Mouse (Mus musculus) left cerebral cortex, adult 8-10 months (tissue): Measurements from ENCODE around the gene Arsj. TPM values are rescaled to one million over a fixed set of nuclear protein-coding genes. Genes with fewer than 3 reads are reported as not detected.
A peak's percentile ranks its signal among the peaks of the same experiment; 100 is the strongest.

ENCODE experiments used
- DNase-seq, 2 experiments: peaks; one replicate each; pipeline ENCODE4 v3.0.0; 2022; ENCODE audit warnings: low spot score in 2 of 2
- total RNA-seq, 4 experiments: library from RNA; stranded (reverse); gene quantifications; 2 replicates each; pipeline ENCODE4 v1.2.4; 2022

Arsj gene
- total RNA-seq, 4 experiments from 2014 or later: 2.4 to 3.1 (median 2.6) TPM

GRCm38 (mm10) chr3:126400726-126401125 lies 37.2 kb downstream of the Arsj start:
- DNase-seq: peak in 1 of 2 experiments; percentile 68

- peak in 1 of 2 experiments; percentile 45 for DNase-seq
Measured at GRCm38 (mm10) chr3:126402836-126403235, 39.4 kb downstream of the Arsj start.

DNA sequence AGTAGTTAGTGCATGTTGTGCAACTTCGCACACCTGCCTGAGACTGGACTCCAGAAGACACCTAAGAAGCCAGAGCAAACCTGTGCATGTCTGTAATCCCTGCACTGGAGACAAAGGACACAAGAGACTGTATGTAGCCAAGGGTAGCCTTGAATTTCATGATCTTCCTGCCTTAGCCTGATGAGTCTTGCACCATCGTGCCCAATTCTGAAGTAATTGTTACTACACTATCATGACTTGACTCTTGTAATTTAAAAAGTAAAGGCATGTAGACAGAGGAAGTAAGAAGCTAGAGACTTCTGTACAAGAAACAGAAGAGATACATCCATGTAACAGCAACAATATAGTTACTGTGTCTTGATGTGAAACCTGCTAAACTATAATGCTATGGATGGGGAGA lies 40.7 kb downstream of the Arsj start:
- no peak for DNase-seq

DNA sequence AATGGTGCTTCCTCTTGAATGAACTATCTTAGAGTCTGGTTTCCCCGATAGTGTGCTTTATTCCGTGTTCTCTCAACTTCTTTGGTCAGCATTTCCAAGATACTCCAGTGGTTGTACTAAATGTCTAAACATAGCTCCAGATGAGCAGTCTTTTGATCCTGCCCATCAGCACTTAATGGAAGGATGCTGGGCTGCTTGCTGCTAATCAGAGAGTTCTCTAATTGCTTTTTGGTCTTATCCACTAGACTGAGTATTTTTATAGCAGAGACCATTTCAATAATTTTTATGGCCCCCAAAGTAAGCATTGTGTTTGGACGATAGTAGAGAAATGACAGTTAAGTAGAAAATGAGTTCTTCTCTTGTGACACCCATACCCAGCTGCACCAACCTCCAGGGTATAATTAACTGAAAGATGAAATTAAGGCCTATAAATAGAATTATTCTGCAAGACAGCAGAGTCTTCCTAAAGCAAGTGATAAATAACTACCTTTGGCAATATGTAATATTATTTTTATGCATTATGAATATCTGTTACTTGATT lies 67.1 kb downstream of the Arsj start:
- DNase-seq: no peak

DNA sequence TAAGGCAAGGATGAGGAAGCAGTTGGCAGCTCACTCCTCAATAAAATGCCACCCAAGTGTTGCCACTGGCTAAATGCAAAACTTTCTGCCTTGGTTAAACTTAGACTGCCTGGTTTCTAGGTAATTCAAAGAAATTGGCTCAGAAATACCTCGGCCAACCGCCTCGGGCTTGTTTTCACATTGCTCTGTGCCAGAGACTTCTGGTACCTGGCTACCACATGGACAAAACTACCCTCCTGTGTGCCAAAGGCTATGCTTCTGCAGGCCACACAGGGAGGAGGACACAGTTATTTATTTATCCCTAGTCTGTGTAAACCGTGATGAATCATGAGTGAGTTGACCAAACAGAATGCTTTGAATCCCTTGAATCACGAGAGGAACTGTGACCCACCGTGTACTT lies 75.8 kb downstream of the Arsj start:
- DNase-seq: no peak

DNA sequence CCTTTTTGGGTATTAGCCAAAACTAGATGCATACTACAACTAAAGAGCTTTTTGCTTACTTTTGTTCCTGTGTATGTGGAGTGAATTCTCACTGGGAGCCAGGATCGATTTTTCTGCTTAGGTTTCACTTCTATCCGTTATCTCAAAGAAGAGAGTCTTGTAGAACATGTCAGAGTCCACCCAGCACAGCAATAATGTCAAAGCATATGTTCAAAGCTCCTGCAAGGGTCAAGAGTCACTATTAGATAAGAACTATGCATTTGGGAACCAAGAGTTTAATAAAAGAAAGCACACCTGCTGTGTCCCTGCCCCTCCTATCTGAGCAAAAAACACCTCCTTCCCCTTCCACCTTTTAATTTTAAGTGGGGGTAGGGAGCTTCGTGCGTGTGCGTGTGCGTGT lies 85.6 kb downstream of the Arsj start:
- DNase-seq: no peak

GRCm38 (mm10) chr3:126449515-126449914 lies 86.0 kb downstream of the Arsj start:
- DNase-seq: no peak

DNA sequence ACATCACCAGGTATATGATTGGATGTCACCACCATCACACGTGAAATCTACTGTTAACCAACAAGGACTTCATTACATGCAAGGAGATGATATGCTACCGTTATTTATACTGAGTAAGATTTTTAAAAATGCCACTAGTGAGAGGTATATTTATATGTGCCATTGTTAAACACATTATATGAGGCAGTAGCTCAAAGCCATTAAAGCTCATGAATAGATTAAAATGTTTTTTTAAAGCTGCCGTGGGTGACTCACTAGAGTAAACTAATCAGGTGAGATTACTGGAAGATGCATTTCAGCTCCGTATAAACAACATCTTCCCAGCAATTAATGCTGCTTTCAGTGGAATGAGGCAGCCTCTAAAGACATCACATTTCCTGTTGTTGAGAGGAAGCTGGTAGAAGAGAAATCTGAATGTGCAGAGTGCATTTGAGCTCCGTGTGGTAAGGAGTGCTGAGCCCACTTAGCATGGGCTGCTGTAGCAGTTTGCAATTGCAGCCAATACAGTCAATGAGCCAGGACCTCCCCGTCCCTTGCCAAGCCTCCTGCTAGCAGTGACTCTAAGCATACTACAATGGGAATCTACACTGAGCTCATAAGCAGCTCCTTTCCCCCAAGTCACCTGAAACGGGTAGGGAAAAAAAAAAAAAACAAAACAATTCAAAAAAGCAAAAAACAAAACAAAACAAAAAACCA lies 92.5 kb downstream of the Arsj start:
- DNase-seq: no peak

DNA sequence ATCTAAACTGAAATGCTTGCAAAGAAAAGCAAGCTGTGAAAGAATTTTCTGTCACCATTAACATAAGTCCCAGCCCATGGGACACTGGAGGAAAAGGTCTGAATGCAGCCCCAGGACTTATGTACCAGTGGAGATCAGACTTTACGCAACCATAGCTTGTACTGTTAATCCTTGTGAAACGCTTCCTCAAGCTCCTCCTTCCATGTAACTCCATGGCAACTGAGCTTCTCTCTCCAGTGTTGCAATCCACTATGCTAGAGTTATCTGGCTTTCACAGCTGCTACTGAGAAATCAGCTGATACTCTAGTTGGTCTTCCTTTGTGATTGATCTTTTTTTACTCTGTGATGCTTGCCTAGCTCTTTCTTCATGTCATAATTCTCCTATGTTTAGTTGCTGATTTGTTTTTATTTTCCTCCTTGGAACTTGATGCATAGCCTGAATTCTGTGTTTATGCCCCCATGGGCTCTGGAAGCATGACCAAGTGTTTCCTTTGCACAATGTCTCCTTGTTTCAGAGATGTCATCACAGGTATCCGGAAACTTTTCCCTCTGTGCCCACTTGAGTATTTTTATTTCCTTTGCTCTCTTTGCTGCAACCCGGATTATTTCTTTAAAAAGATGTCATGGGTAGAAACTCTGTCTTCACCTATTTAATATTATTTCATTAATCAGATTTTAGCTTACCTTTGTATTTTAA lies 99.8 kb downstream of the Arsj start:
- no peak for DNase-seq

GRCm38 (mm10) chr3:126464262-126464661 lies 100.8 kb downstream of the Arsj start:
- no peak for DNase-seq

Other genes with a start within 250 kb of the Arsj start
- gene Camk2d, start 232.6 kb downstream of the Arsj start, total RNA-seq: 100 to 1,000 TPM; 126 to 159 (median 137) TPM